21 mouse cellular contexts compared by ENCODE assay signal in the genomic region with DNA sequence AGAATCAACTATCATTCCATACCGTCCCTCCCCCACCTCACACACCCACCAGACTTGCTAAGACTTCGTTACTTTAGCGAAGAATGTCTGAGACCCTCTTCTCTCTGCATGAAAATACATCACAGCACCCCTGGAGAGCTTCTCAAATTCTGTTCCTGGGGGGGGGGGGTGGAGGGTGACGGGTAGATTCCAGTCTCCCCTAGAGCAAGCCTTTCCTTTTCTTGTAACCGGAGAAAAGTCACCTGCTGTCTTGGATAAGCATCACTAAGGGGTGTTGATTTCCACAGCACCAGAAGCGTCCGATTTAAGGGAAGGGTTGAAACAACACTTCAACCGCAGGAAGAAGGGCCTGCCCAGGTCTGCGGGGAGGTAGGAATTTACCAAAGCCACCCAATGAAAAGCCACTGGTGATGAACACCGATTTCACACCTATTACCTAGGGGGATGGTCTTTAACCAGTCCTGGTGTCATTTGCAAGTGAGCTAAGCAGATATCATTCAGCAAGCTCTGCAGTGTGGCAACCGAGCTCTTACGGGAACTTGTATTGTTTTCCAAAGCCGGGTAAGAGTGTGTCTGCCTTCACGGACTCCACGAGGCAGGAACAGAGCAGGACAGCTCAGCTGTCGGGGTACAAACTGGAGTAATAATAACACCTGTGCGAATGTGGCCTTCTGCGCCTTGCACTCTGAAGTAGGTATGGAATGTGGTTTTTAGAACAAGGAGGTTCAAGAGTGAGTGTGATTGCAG.
DNase-seq lines count a peak whose midpoint lies in the region; ATAC-seq and TF ChIP-seq lines count a peak whose summit lies in the region.
"Had no signal": no experiment of that assay in that cellular context is flagged by ENCODE, and none has a peak within 500 bp of the region (broad histone marks: within the 10 kb centered on the region; RNA-seq: fewer than 3 reads in every experiment).

No protein-coding gene starts in this region.

- H3K4me3 ChIP-seq in heart, embryonic 12.5 days, result no peak overlapping the region
- H3K4me3 ChIP-seq in midbrain, embryonic 11.5 days (ENCODE audit: low read depth, low read length), result no peak overlapping the region
- no peak overlapping the region for H3K4me3 ChIP-seq in midbrain, embryonic 13.5 days (replicated peaks)
- peak overlapping the region; percentile 1 to 27; a peak in 3 of 4 replicates for H3K4me3 ChIP-seq in ES-E14 (ENCODE audit: insufficient read depth in 1 of 2, low read depth in 1 of 2, low read length in 2 of 2, poor library complexity in 1 of 2, severe bottlenecking in 1 of 2)
- H3K4me3 ChIP-seq in embryonic facial prominence, embryonic 14.5 days (ENCODE audit: low read depth, low read length), result no peak overlapping the region
- H3K4me3 ChIP-seq: forebrain, embryonic 12.5 days; hindbrain, embryonic 10.5 days; intestine, embryonic 15.5 days had no signal

- H3K4me2 ChIP-seq in heart, embryonic 12.5 days, result 0 out of 2 replicates have a peak overlapping the region, but pooled peaks have one; percentile 5
- H3K4me2 ChIP-seq in midbrain, embryonic 11.5 days, result no peak overlapping the region
- no peak overlapping the region for H3K4me2 ChIP-seq in midbrain, embryonic 13.5 days (replicated peaks)
- no peak overlapping the region for H3K4me2 ChIP-seq in embryonic facial prominence, embryonic 14.5 days (ENCODE audit: low read depth, low read length)
- H3K4me2 ChIP-seq: forebrain, embryonic 12.5 days; hindbrain, embryonic 14.5 days; intestine, embryonic 15.5 days had no signal

- no peaks in the 10 kb centered on the region for H3K9me3 ChIP-seq in heart, embryonic 12.5 days (replicated peaks)
- H3K9me3 ChIP-seq in midbrain, embryonic 11.5 days (ENCODE audit: control insufficient read depth, low read length), result no peaks in the 10 kb centered on the region
- H3K9me3 ChIP-seq in midbrain, embryonic 13.5 days, result no peaks in the 10 kb centered on the region
- H3K9me3 ChIP-seq in ES-E14 (ENCODE audit: control insufficient read depth, insufficient read depth, low read depth, low read length), result no peaks in the 10 kb centered on the region
- no peaks in the 10 kb centered on the region for H3K9me3 ChIP-seq in embryonic facial prominence, embryonic 14.5 days (ENCODE audit: control insufficient read depth, low read length)
- H3K9me3 ChIP-seq: forebrain, embryonic 12.5 days; hindbrain, embryonic 10.5 days; intestine, embryonic 15.5 days had no signal

- ATAC-seq in heart, embryonic 12.5 days (ENCODE audit: insufficient number of reproducible peaks, low FRiP score), result no peak
- no peak for ATAC-seq in midbrain, embryonic 11.5 days (ENCODE audit: low FRiP score)
- ATAC-seq in midbrain, embryonic 13.5 days, result no peak
- peak; percentile 17; the same call in 1 of the 2 replicates for ATAC-seq in embryonic facial prominence, embryonic 14.5 days (ENCODE audit: low read depth)
- ATAC-seq: activated CD4-positive, CD25-positive, alpha-beta regulatory T cell, adult 4 months; forebrain, embryonic 16.5 days; intestine, embryonic 15.5 days had no signal

- peaks cover 10% of the 10 kb centered on the region; the same call in 1 of the 2 replicates for H3K27me3 ChIP-seq in heart, embryonic 12.5 days (replicated peaks)
- H3K27me3 ChIP-seq in midbrain, embryonic 11.5 days (ENCODE audit: control insufficient read depth, insufficient read depth, low read length), result peaks cover 30% of the 10 kb centered on the region
- H3K27me3 ChIP-seq in midbrain, embryonic 13.5 days, result peaks cover 59% of the 10 kb centered on the region
- peaks cover 10% of the 10 kb centered on the region; the same call in 1 of the 2 replicates for H3K27me3 ChIP-seq in embryonic facial prominence, embryonic 14.5 days (replicated peaks; ENCODE audit: control insufficient read depth, insufficient read depth, low read length)

- no peak overlapping the region for H3K27ac ChIP-seq in heart, embryonic 12.5 days (ENCODE audit: poor library complexity, severe bottlenecking)
- no peak overlapping the region for H3K27ac ChIP-seq in midbrain, embryonic 11.5 days (ENCODE audit: low read depth, low read length)
- H3K27ac ChIP-seq in midbrain, embryonic 13.5 days, result no peak overlapping the region
- peak overlapping the region; percentile 93 for H3K27ac ChIP-seq in ES-E14 (ENCODE audit: insufficient read depth, low read depth, low read length, poor library complexity, severe bottlenecking)
- no peak overlapping the region for H3K27ac ChIP-seq in embryonic facial prominence, embryonic 14.5 days (replicated peaks; ENCODE audit: low read depth, low read length)
- H3K27ac ChIP-seq: forebrain, embryonic 12.5 days; hindbrain, embryonic 10.5 days; hindbrain, embryonic 14.5 days; intestine, embryonic 15.5 days had no signal

- in situ Hi-C loops in ES-E14 (cut with MboI; ENCODE audit: low sequenced_read_pairs in 2 of 2, unreplicated experiment in 2 of 2), result no loop called here

- H3K4me1 ChIP-seq in heart, embryonic 12.5 days (replicated peaks), result peaks cover 34% of the 10 kb centered on the region
- H3K4me1 ChIP-seq in midbrain, embryonic 11.5 days (ENCODE audit: control insufficient read depth, insufficient read depth, low read length), result 0 out of 2 replicates have a peak, but pooled peaks cover 2% of the 10 kb centered on the region
- peaks cover 8% of the 10 kb centered on the region for H3K4me1 ChIP-seq in midbrain, embryonic 13.5 days (replicated peaks)
- H3K4me1 ChIP-seq in ES-E14 (ENCODE audit: control insufficient read depth in 2 of 2, insufficient read depth in 2 of 2, low read length in 2 of 2, poor library complexity in 1 of 2), result peaks cover 29 to 33% of the 10 kb centered on the region in 2 experiments
- peaks cover 24% of the 10 kb centered on the region for H3K4me1 ChIP-seq in embryonic facial prominence, embryonic 14.5 days (ENCODE audit: control insufficient read depth, insufficient read depth, low read length)

- H3K36me3 ChIP-seq in heart, embryonic 12.5 days, result no peaks in the 10 kb centered on the region
- H3K36me3 ChIP-seq in midbrain, embryonic 11.5 days (ENCODE audit: control insufficient read depth, insufficient read depth, low read length), result no peaks in the 10 kb centered on the region
- H3K36me3 ChIP-seq in midbrain, embryonic 13.5 days, result no peaks in the 10 kb centered on the region
- H3K36me3 ChIP-seq in ES-E14 (ENCODE audit: control insufficient read depth, insufficient read depth, low read length, poor library complexity, severe bottlenecking), result no peaks in the 10 kb centered on the region
- H3K36me3 ChIP-seq in embryonic facial prominence, embryonic 14.5 days (ENCODE audit: control insufficient read depth, insufficient read depth, low read length), result no peaks in the 10 kb centered on the region
- H3K36me3 ChIP-seq: forebrain, embryonic 12.5 days; hindbrain, embryonic 10.5 days; intestine, embryonic 15.5 days had no signal

- no peak overlapping the region for H3K9ac ChIP-seq in heart, embryonic 12.5 days
- no peak overlapping the region for H3K9ac ChIP-seq in midbrain, embryonic 11.5 days (ENCODE audit: low read length)
- no peak overlapping the region for H3K9ac ChIP-seq in midbrain, embryonic 13.5 days (replicated peaks)
- peak overlapping the region; percentile 38; the same call in 1 of the 2 replicates for H3K9ac ChIP-seq in ES-E14 (ENCODE audit: insufficient read depth, low read depth, low read length, poor library complexity, severe bottlenecking)
- H3K9ac ChIP-seq in embryonic facial prominence, embryonic 14.5 days (ENCODE audit: low read depth, low read length), result no peak overlapping the region
- H3K9ac ChIP-seq: forebrain, embryonic 12.5 days; hindbrain, embryonic 14.5 days; intestine, embryonic 15.5 days had no signal

- 15% methylated on average over 18 of the region's 18 CpGs for WGBS in heart, embryonic 12.5 days
- 4% methylated on average over 18 of the region's 18 CpGs for WGBS in midbrain, embryonic 11.5 days
- 4% methylated on average over 18 of the region's 18 CpGs for WGBS in midbrain, embryonic 13.5 days
- WGBS in embryonic facial prominence, embryonic 14.5 days, result 8% methylated on average over 18 of the region's 18 CpGs

- DNase-seq in heart, postnatal 4 days, result no peak
- DNase-seq in midbrain, embryonic 11.5 days (ENCODE audit: low spot score, missing footprints), result peak; percentile 88
- DNase-seq in ES-E14 (ENCODE audit: low read depth, low spot score), result peak; percentile 75
- peak; percentile 40 for DNase-seq in embryonic facial prominence, embryonic 14.5 days (ENCODE audit: low spot score)
- DNase-seq in spleen, adult 18-20 months, result no peak
- DNase-seq in ovary, postnatal 36 days (ENCODE audit: low spot score), result no peak
- DNase-seq: adrenal gland, postnatal 14 days; cerebellum, adult 11-12 months; cerebellum, postnatal 14 days; gastrocnemius, postnatal 10 days; heart, adult 18-20 months; heart, postnatal 10 days; kidney, adult 18-20 months had no signal

TF ChIP-seq in ES-E14, 5 proteins besides CTCF, POLR2A, EP300 and RAD21:
- TF ChIP-seq CHD2 (IDR thresholded peaks at IDR 0.05; ENCODE audit: low read depth, low read length) (peak; percentile 84), ZNF384 (IDR thresholded peaks at IDR 0.05; ENCODE audit: low read depth, low read length) (no peak)

Comparison
In these comparisons a context has a peak if more than half of its experiments do, and no peak if none do; other contexts are left out.
1. H3K4me3 ChIP-seq: peak in ES-E14 (2 of 2); none in heart, embryonic 12.5 days (single experiment), midbrain, embryonic 11.5 days (single experiment), midbrain, embryonic 13.5 days (single experiment) and embryonic facial prominence, embryonic 14.5 days (single experiment).
2. DNase-seq: peak in midbrain, embryonic 11.5 days (single experiment), ES-E14 (single experiment) and embryonic facial prominence, embryonic 14.5 days (single experiment); none in heart, postnatal 4 days (single experiment), spleen, adult 18-20 months (0 of 2) and ovary, postnatal 36 days (single experiment).